Mouse (Mus musculus): ENCODE measurements at regions not wholly inside any gene's neighbourhood (a gene's known extent, or its start where the extent isn't known, plus 50 kb on each side); places are given as distances from the start of the nearest gene placed in this dataset.

DNA sequence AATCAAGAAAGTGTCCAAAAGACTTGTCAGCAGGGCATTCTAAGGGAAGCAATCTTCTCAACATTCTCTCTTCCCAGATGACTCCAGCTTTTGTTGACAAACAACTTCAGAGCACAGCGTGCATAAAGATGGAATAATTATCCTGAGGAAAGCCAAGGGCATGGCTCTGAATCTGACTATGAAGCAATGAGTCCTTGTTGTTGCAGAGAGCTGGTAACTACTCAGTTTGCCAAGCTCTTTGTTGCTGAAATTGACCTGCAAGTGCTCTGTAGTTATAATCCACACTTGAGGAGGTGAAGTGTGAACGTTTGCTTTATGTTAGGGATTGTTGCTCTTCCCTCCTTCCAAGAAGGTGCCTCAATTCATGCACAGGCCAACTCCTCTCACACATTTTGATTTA is 143.1 kb upstream of the Ldb2 start:
- H3K4me1 ChIP-seq (replicated peaks) = 0 out of 2 replicates have a peak, but pooled peaks cover 7% of the 10 kb centered on the region
- no peak overlapping the region for H3K9ac ChIP-seq
- H3K27ac ChIP-seq = no peak overlapping the region
- 56% methylated on average over 2 of the region's 2 CpGs for WGBS
- no peaks in the 10 kb centered on the region for H3K27me3 ChIP-seq (replicated peaks)
- ATAC-seq = no peak
- H3K4me2 ChIP-seq (replicated peaks) = no peak overlapping the region
- no peak overlapping the region for H3K4me3 ChIP-seq (replicated peaks)
- no peaks in the 10 kb centered on the region for H3K9me3 ChIP-seq
- no peaks in the 10 kb centered on the region for H3K36me3 ChIP-seq

- no peak overlapping the region for H3K4me2 ChIP-seq (replicated peaks)
- H3K4me1 ChIP-seq (replicated peaks) = 0 out of 2 replicates have a peak, but pooled peaks cover 2% of the 10 kb centered on the region
- no peaks in the 10 kb centered on the region for H3K9me3 ChIP-seq
- H3K36me3 ChIP-seq = no peaks in the 10 kb centered on the region
- no peak for ATAC-seq
- 30% methylated on average over 2 of the region's 2 CpGs for WGBS
- no peak overlapping the region for H3K4me3 ChIP-seq (replicated peaks)
- no peaks in the 10 kb centered on the region for H3K27me3 ChIP-seq (replicated peaks)
- H3K27ac ChIP-seq = no peak overlapping the region
- no peak overlapping the region for H3K9ac ChIP-seq
Observed at GRCm38 (mm10) chr5:44925476-44925875, 126.0 kb upstream of the Ldb2 start.

GRCm38 (mm10) chr5:44922129-44922775 is 122.8 kb upstream of the Ldb2 start:
- Histone ChIP-seq H3K4me2 (replicated peaks) (no peak overlapping the region), H3K9ac (no peak overlapping the region), H3K4me3 (replicated peaks) (no peak overlapping the region), H3K27ac (no peak overlapping the region), H3K27me3 (replicated peaks) (no peaks in the 10 kb centered on the region), H3K9me3 (no peaks in the 10 kb centered on the region), H3K36me3 (no peaks in the 10 kb centered on the region), H3K4me1 (replicated peaks) (0 out of 2 replicates have a peak, but pooled peaks cover 2% of the 10 kb centered on the region)
- ATAC-seq = no peak
- 23% methylated on average over 2 of the region's 2 CpGs for WGBS

- 90% methylated on average over 6 of the region's 6 CpGs for WGBS
- no peaks in the 10 kb centered on the region for H3K36me3 ChIP-seq
- H3K4me1 ChIP-seq (replicated peaks) = 0 out of 2 replicates have a peak, but pooled peaks cover 2% of the 10 kb centered on the region
- no peaks in the 10 kb centered on the region for H3K9me3 ChIP-seq
- ATAC-seq = no peak
- no peak overlapping the region for H3K4me3 ChIP-seq (replicated peaks)
- no peaks in the 10 kb centered on the region for H3K27me3 ChIP-seq (replicated peaks)
- no peak overlapping the region for H3K27ac ChIP-seq
- no peak overlapping the region for H3K9ac ChIP-seq
- H3K4me2 ChIP-seq (replicated peaks) = no peak overlapping the region
Observed at GRCm38 (mm10) chr5:44917816-44918213, 118.3 kb upstream of the Ldb2 start.

DNA sequence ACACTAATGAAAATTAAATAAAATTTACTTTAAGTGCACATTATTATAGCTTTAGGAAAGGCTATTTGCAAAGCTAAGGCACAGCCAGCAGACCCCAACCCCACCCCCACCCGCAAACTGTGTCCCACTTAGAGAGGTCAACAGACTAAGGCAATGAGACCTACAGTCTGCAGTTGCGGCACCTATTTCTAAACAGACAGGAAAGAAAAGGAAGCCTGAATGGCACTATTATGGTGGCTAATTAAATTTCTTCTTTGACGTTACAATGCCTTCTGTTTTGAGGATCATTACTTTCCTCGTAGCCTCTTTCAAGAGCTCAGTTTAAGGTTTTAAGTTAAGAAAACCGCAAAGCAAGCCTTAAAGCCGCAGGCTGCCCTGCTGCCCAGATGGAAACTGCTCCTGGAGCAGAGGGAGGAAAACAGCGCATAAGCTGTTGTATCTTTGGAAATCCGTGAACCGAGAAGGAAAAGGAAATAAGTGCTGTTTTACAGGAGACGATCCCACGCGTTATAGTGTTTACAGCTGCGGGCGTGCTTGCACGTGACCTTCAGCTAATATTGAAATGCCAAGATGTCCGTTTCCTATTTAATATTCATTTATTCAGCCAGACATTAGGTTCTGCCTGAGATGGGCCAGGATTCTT is 117.8 kb upstream of the Ldb2 start:
- Histone ChIP-seq H3K36me3 (no peaks in the 10 kb centered on the region), H3K4me2 (replicated peaks) (peak overlapping the region; percentile 17; the same call in 1 of the 2 replicates), H3K4me1 (replicated peaks) (no peaks in the 10 kb centered on the region), H3K4me3 (replicated peaks) (no peak overlapping the region), H3K9me3 (no peaks in the 10 kb centered on the region), H3K9ac (no peak overlapping the region), H3K27ac (no peak overlapping the region), H3K27me3 (replicated peaks) (no peaks in the 10 kb centered on the region)
- 59% methylated on average over 16 of the region's 16 CpGs for WGBS
- no peak for ATAC-seq

- Histone ChIP-seq H3K4me2 (replicated peaks) (no peak overlapping the region), H3K27ac (no peak overlapping the region), H3K36me3 (no peaks in the 10 kb centered on the region), H3K4me1 (replicated peaks) (no peaks in the 10 kb centered on the region), H3K9me3 (no peaks in the 10 kb centered on the region), H3K4me3 (replicated peaks) (no peak overlapping the region), H3K9ac (no peak overlapping the region), H3K27me3 (replicated peaks) (no peaks in the 10 kb centered on the region)
- 33% methylated on average over 6 of the region's 6 CpGs for WGBS
- no peak for ATAC-seq
Observed at GRCm38 (mm10) chr5:44902541-44902940, 103.1 kb upstream of the Ldb2 start.

GRCm38 (mm10) chr5:44886566-44887070 is 87.1 kb upstream of the Ldb2 start:
- Histone ChIP-seq H3K4me3 (replicated peaks) (no peak overlapping the region), H3K4me2 (replicated peaks) (no peak overlapping the region), H3K4me1 (replicated peaks) (no peaks in the 10 kb centered on the region), H3K9ac (no peak overlapping the region), H3K36me3 (no peaks in the 10 kb centered on the region), H3K27ac (no peak overlapping the region), H3K9me3 (no peaks in the 10 kb centered on the region), H3K27me3 (replicated peaks) (no peaks in the 10 kb centered on the region)
- 66% methylated on average over 4 of the region's 4 CpGs for WGBS
- ATAC-seq = peak; percentile 70

DNA sequence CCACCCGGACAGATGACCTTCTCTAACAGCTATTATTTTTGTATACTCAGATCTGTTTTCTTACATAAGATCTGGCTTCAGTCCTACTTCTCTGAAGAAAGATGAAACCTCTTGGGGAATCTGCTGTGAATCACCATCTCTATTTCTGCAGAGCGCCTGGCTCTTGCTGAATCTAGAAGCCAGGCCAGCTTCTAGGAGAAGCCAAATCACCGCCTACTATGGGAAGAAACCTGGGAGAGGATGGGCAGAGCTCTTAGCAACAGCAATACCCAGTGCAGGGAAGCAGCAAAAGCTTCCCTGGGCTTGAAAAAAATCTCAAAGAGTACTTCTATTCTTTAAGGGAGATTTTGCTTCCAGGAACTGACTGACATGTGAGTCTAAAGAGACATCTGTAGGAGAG is 77.5 kb upstream of the Ldb2 start:
- 45% methylated on average over 3 of the region's 3 CpGs for WGBS
- peak; percentile 41; the same call in 1 of the 2 replicates for ATAC-seq
- H3K27ac ChIP-seq = 0 out of 2 replicates have a peak overlapping the region, but pooled peaks have one; percentile 48

GRCm38 (mm10) chr5:44872243-44872642 is 72.8 kb upstream of the Ldb2 start:
- ATAC-seq = no peak
- 57% methylated on average over 7 of the region's 7 CpGs for WGBS
- no peaks in the 10 kb centered on the region for H3K9me3 ChIP-seq
- H3K4me2 ChIP-seq (replicated peaks) = no peak overlapping the region
- H3K4me1 ChIP-seq (replicated peaks) = no peaks in the 10 kb centered on the region; the same call in 1 of the 2 replicates
- H3K9ac ChIP-seq = no peak overlapping the region
- no peaks in the 10 kb centered on the region for H3K27me3 ChIP-seq (replicated peaks)
- H3K4me3 ChIP-seq (replicated peaks) = no peak overlapping the region
- H3K27ac ChIP-seq = no peak overlapping the region
- no peaks in the 10 kb centered on the region for H3K36me3 ChIP-seq

More for the DNA sequence above, 77.5 kb upstream of the Ldb2 start:
- H3K4me2 ChIP-seq (replicated peaks) = no peak overlapping the region
- H3K4me1 ChIP-seq (replicated peaks) = peaks cover 4% of the 10 kb centered on the region; the same call in 1 of the 2 replicates
- H3K27me3 ChIP-seq (replicated peaks) = no peaks in the 10 kb centered on the region
- H3K4me3 ChIP-seq (replicated peaks) = no peak overlapping the region
- no peaks in the 10 kb centered on the region for H3K36me3 ChIP-seq
- no peak overlapping the region for H3K9ac ChIP-seq
- H3K9me3 ChIP-seq = no peaks in the 10 kb centered on the region

DNA sequence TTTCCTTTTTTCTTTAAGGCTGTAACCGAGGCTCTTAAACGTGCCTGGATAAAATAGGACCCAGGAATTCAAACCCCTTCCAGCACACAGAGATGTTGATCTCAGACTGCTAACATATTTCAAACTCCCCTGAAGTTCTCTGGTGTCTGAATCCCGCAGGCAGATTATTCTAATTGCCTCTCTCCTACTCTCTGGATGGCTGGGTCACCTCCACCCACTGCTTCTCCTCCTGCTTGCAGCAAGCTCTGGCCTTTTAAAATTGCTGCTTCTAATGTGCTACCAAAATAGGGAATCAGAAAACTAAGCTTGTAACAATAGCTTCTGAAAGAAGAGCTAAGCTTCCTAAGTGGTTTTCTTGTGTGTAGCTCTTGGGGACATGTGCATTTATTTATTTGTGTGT is 64.4 kb upstream of the Ldb2 start:
- WGBS = 28% methylated on average over 3 of the region's 3 CpGs
- ATAC-seq = no peak

DNA sequence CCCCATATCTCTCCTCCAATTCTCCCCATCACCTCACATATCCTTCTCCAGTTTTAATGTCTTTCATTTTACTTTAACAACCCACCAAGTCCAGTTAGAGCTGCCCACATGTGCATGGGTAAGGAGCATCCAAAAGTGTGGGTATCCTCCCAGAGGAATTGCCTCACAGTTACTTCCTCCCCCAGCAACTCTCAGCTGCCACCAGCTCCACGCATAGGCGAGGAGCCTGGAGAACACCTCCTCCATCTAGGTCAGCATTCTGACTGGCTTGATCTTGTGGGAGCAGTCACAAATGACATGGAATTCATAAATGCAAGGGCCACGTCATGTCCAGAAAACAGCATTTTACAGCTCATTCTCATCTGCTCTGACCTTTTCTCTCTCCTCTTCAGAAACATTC is 63.9 kb upstream of the Ldb2 start:
- WGBS = 68% methylated on average over 3 of the region's 3 CpGs
- H3K9me3 ChIP-seq = no peaks in the 10 kb centered on the region
- H3K4me1 ChIP-seq (replicated peaks) = no peaks in the 10 kb centered on the region
- H3K4me3 ChIP-seq (replicated peaks) = no peak overlapping the region
- H3K36me3 ChIP-seq = no peaks in the 10 kb centered on the region
- no peak overlapping the region for H3K27ac ChIP-seq
- no peak overlapping the region for H3K9ac ChIP-seq
- H3K4me2 ChIP-seq (replicated peaks) = no peak overlapping the region
- H3K27me3 ChIP-seq (replicated peaks) = no peaks in the 10 kb centered on the region
- no peak for ATAC-seq

More for the DNA sequence above, 64.4 kb upstream of the Ldb2 start:
- Histone ChIP-seq H3K9me3 (no peaks in the 10 kb centered on the region), H3K27me3 (replicated peaks) (no peaks in the 10 kb centered on the region), H3K36me3 (no peaks in the 10 kb centered on the region), H3K9ac (no peak overlapping the region), H3K27ac (no peak overlapping the region), H3K4me3 (replicated peaks) (no peak overlapping the region), H3K4me2 (replicated peaks) (no peak overlapping the region), H3K4me1 (replicated peaks) (no peaks in the 10 kb centered on the region)

DNA sequence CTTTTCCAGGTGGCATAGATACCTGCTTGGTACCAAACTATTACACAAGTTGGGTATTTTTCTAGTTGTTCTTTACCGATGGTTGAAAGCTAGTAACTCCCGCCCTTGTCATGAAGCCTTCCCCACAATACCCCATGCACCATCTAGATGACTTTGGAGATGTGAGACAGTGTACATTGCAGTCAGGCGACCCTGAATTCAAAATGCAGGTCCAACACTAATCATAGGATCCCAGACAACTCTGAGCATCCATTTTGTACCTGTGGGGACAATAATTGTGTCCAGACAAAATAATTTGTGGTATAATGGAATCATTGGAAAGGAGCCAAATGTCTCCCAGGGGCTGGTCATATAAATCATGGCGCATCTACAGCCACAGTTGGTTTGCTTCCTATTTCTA is 54.7 kb upstream of the Ldb2 start:
- H3K4me2 ChIP-seq (replicated peaks) = no peak overlapping the region
- H3K4me1 ChIP-seq (replicated peaks) = no peaks in the 10 kb centered on the region
- no peak for ATAC-seq
- H3K4me3 ChIP-seq (replicated peaks) = no peak overlapping the region
- H3K9me3 ChIP-seq = no peaks in the 10 kb centered on the region
- no peaks in the 10 kb centered on the region for H3K36me3 ChIP-seq
- WGBS = 80% methylated on average over 4 of the region's 4 CpGs
- H3K9ac ChIP-seq = no peak overlapping the region
- H3K27me3 ChIP-seq (replicated peaks) = no peaks in the 10 kb centered on the region
- H3K27ac ChIP-seq = no peak overlapping the region
